Mouse (Mus musculus): Measurements from ENCODE around the gene Atrn. TPM values are rescaled to one million over a fixed set of nuclear protein-coding genes. Genes with fewer than 3 reads are reported as not detected.
A peak's percentile ranks its signal among the peaks of the same experiment; 100 is the strongest.

Gene Atrn
- total RNA-seq (2014; fragmentation: Nextera tagmentation) = 11.3 and 17.0 TPM in 2 replicates
- total RNA-seq (2017) = 7.8 and 10.5 TPM in 2 replicates

DNA sequence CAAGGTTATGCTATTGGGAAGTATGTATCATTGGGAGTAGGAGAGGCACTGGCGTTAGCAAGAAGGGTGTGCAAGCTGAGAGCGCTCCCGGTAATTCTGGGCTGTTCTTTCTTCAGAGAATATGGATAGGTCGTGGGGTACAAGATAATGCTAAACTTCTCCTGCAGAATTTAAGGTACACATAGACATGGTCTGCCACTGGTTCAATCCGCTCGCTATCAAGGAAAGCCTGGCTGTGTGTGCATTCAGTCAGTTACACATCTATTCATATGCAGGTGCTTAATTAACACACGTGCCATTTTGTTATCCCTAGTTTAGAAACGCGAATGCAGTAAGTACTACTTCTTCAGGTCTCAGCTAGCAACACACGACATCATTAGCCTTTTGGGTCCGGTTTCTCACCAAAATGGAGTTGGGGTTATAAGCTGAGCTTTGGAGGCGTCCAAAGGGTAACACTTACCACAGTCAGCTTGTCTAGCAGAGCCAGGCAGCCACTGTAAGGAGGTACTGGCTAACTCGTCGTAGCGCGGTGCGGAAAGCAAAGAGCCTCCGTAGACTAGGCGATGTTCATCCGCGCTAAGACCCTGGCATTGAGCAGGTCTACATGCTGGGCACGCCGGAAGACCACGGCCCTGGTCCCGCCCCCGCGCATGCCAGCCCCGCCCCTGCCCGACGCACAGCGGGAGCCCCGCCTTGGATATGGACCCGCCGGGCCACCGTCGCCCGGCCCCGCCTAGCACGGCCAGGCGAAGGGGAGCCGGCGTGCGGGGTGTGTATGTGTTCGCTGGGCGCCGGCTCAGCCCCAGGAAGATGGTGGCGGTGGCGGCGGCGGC, at the start of gene Atrn, which contains the start of gene 4930402H24Rik:
Gene Atrn, plus strand, starts transcription at position 745 of the 833 bp plus-strand sequence.
Gene 4930402H24Rik, minus strand, starts transcription at position 656 of the 833 bp plus-strand sequence.
- peak; percentile 87 for ATAC-seq (replicated peaks; ENCODE audit: low FRiP score, low TSS enrichment, poor library complexity, severe bottlenecking)

GRCm38 (mm10) chr2:130862091-130862490, 44.2 kb upstream of the Atrn start:
- ATAC-seq (replicated peaks; ENCODE audit: low FRiP score, low TSS enrichment, poor library complexity, severe bottlenecking) = no peak

GRCm38 (mm10) chr2:130870916-130871315, 35.4 kb upstream of the Atrn start:
- ATAC-seq (replicated peaks; ENCODE audit: low FRiP score, low TSS enrichment, poor library complexity, severe bottlenecking) = no peak

DNA sequence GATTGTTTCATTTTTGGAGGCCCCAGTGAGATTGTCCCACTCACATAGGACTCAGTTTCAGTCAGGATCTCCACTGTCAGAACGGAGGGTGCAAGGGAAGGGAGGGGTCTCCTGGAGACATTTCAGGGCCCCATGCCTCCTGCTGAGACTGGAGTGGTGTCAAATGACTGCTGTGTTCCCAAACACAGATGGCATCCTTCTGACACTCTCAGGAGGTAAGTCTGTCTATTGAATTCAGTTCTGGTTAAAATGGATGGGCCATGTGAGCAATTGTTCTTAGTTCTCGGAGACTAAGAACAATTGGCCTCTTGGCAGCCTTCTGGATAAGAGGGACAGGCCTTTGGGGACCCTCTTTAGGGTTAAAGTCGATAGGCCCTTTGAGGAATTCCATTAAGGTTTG, 28.9 kb upstream of the Atrn start:
- ATAC-seq (replicated peaks; ENCODE audit: low FRiP score, low TSS enrichment, poor library complexity, severe bottlenecking) = no peak

GRCm38 (mm10) chr2:130886983-130887382, 19.3 kb upstream of the Atrn start:
- ATAC-seq (replicated peaks; ENCODE audit: low FRiP score, low TSS enrichment, poor library complexity, severe bottlenecking) = no peak

DNA sequence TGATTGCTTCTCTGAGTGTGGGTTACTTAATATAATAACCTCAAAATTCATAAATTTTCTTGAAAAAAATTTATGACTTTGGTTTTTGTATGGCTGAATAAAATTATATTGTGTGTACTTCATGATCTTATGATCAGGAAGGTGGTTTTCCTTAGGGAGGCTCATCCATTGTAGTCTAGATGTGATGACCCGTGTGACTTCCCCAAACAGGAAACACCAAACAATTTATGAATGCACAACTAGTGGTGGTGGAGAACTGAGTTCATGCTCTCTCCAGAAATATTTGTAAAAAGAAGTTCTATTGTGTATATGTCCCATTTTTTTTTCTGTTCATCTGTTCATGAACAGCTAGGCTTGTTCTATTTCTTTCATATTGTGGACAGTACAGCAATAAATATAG, 18.8 kb upstream of the Atrn start:
- ATAC-seq (replicated peaks; ENCODE audit: low FRiP score, low TSS enrichment, poor library complexity, severe bottlenecking) = no peak

GRCm38 (mm10) chr2:130896944-130897343, 9.4 kb upstream of the Atrn start:
- no peak for ATAC-seq (replicated peaks; ENCODE audit: low FRiP score, low TSS enrichment, poor library complexity, severe bottlenecking)

DNA sequence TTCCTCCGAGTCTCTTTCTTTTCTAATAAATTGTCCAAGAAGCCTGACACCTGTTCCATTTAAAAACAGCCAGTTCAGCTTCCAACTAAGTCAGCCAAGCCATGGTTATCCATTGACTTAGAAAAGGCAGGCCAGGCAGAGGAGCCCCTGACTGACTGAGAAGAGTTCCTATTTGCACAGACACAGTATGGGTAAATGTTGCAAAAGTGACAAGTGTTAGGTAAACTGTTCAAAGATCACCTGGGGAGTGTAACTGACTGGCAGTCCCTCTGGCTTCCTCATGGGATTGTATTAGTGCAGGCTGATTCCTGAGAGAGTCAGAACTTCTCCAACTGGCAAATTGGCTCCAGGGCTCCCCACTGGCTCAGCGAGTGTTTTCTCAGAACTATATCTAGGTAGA, 8.4 kb upstream of the Atrn start:
- ATAC-seq (replicated peaks; ENCODE audit: low FRiP score, low TSS enrichment, poor library complexity, severe bottlenecking) = no peak

- ATAC-seq (replicated peaks; ENCODE audit: low FRiP score, low TSS enrichment, poor library complexity, severe bottlenecking) = no peak
Measured at GRCm38 (mm10) chr2:130898783-130899182, 7.5 kb upstream of the Atrn start.

GRCm38 (mm10) chr2:130906584-130907315, 455 bp downstream of the Atrn start:
- ATAC-seq (replicated peaks; ENCODE audit: low FRiP score, low TSS enrichment, poor library complexity, severe bottlenecking) = peak; percentile 15; the same call in 1 of the 2 replicates

- ATAC-seq (replicated peaks; ENCODE audit: low FRiP score, low TSS enrichment, poor library complexity, severe bottlenecking) = no peak
Measured at GRCm38 (mm10) chr2:130911691-130912090, 5.4 kb downstream of the Atrn start.

- no peak for ATAC-seq (replicated peaks; ENCODE audit: low FRiP score, low TSS enrichment, poor library complexity, severe bottlenecking)
Measured at GRCm38 (mm10) chr2:130914873-130915272, 8.6 kb downstream of the Atrn start.

DNA sequence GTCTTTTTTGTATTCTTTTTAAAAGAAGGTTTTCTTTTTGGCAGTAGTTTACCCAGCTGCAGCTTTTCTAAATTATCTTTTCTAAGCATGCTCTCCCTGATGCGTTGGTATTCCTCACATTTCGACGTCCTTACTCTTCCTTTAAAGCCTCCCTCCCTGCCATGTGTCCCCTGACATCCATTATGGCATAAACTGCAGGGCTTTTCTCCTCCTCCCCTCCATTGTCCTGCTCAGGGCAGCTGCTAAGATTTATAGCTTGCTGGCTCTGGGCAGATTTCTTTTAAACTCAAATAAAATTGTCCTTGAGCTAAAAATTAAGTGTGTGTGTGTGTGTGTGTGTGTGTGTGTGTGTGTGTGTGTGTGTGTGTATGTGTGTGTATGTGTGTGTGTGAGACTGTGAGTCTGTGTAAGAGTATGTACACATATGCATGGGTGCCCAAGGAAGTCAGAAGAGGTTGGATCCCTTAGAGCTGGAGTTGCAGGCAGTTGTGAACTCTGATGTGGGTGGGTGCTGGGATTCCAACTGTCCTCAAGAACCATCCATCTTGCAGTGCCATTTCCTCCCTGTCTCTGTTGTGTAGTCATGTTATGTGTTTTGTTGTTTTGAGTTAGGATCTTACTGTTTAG, 10.3 kb downstream of the Atrn start:
- ATAC-seq (replicated peaks; ENCODE audit: low FRiP score, low TSS enrichment, poor library complexity, severe bottlenecking) = no peak

GRCm38 (mm10) chr2:130917686-130918085, 11.4 kb downstream of the Atrn start:
- ATAC-seq (replicated peaks; ENCODE audit: low FRiP score, low TSS enrichment, poor library complexity, severe bottlenecking) = no peak

DNA sequence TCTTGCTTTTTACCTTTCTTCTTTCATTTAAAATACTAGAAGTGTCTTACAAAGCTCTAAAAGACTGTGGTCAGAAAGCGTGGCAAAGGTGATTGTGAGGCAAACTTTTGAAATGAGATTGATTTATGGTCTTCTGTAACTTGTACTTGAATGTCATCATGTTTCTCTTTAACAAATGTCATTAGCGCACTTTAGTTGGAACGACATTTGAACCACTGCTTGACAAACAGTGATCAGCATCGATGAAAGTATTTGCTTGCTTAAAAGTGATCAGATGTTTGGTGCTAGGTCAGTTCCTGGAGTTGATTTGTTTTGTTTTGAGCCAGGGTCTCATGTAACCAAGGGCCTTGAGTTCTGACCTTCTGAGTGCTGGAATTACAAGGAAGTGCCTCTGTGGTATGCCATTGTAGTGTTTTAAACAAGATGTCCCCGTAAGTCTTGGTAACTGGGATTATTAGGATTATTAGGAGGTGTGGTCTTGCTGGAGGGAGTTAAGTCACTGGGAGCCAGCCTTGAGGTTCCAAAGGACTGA, 12.8 kb downstream of the Atrn start:
- no peak for ATAC-seq (replicated peaks; ENCODE audit: low FRiP score, low TSS enrichment, poor library complexity, severe bottlenecking)

DNA sequence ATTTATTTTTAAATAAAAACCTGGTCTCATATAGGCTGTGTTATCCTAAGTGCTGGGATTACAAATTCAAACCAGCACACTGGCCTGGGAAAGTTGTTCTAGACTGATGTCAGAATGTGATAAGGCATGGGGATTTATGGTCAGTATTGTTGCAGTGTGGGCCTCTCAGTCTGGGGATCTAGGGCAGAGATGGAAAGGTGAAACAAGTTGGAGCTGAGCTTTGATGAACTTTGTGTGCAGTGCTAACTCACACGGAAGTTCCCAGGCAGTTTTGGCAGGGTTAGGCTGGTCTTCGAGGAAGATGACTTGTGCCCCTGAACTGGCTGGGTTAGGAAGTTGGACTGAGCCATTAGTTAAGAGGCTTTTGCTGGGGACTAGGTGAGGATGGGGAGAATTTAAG, 18.7 kb downstream of the Atrn start:
- ATAC-seq (replicated peaks; ENCODE audit: low FRiP score, low TSS enrichment, poor library complexity, severe bottlenecking) = no peak

DNA sequence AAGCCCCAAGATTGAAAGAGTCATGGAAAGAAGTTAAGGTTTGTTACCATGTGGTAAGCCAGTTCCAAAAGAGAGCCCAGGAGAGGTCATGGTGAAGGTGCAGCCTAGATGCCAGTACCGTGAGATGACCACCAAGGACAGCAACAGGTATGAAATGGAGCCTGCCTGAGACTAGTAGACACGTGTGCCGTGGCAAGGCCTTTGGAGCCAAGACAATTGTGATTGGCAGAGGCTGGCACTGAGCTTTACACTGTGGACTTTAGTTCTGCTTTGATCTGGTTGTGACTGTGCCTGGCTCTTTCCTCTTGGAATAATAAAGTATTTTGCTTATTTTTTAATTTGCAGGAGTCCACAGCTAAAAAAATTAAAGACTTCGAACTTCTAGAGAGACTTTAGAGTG, 21.7 kb downstream of the Atrn start:
- ATAC-seq (replicated peaks; ENCODE audit: low FRiP score, low TSS enrichment, poor library complexity, severe bottlenecking) = no peak

GRCm38 (mm10) chr2:130928530-130928929, 22.2 kb downstream of the Atrn start:
- ATAC-seq (replicated peaks; ENCODE audit: low FRiP score, low TSS enrichment, poor library complexity, severe bottlenecking) = no peak

DNA sequence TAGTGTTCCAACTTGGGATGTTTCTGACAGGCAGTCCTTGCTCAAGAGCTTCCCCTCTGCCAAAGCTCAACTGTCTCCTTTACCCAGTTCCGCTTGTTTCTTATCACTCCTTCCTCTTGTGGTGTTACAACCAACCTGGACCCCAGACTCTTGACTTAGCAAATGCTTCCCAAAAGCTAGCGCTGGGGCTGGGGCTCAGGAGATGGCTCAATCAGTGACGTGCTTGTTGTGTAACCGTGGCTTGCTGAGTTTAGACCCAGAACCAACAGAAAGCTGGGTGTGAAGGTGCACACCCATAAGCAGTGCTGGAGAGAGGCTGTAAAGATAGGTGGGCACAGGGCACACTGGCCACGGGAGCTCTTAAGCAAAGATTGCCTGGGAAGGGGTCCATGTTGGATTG, 23.7 kb downstream of the Atrn start:
- peak; percentile 41; the same call in 1 of the 2 replicates for ATAC-seq (replicated peaks; ENCODE audit: low FRiP score, low TSS enrichment, poor library complexity, severe bottlenecking)

DNA sequence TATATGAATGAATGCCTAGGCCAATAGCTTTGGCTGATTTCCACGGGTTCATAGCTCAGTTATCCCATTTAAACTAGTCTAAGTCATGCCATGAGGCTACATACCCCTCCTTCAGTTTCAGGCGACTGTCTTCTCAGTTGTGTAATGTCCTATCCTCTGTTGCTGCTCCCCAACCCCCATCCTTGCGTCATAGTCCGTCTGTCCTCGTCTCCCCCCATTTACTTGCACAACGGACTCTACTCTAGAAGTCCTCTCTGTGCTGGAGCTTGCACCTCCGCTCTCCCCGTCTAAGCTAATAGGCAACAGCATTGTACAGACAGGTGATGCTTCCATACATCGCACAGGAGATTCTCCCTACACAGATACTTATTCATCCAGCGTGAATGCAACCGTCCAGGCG, 26.6 kb downstream of the Atrn start:
- ATAC-seq (replicated peaks; ENCODE audit: low FRiP score, low TSS enrichment, poor library complexity, severe bottlenecking) = no peak
